Mouse (Mus musculus) inflammation-experienced regulatory T-cells (primary cell): ENCODE measurements around the gene Olfr452. TPM values are rescaled to one million over a fixed set of nuclear protein-coding genes. Genes with fewer than 3 reads are reported as not detected.

Source experiments
- polyA plus RNA-seq, 2 experiments: library from polyadenylated mRNA; unstranded; fragments of 100-300 nt; shearing (Covaris generic); gene quantifications; one replicate each; pipeline ENCODE4 v1.2.1; 2017

Olfr452 gene
- not detected for polyA plus RNA-seq

DNA sequence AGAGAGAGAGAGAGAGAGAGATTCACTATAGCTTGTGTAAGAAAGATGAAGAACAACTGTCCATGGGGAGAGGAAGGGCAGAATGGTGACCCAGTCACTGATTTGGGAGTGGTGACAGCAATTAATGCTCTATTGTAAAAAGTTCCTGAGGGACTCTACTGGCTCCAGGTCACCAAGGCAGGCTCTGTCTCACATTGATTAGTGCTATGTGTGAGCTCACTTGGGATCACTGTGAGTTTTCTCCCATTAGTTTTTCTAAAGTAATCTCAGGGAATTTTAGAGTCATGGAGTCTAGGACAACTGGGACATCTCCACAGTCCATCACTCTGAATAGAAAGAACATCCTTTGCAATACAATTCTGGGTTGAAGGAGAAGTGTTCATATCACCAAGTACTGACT is at the start of gene Olfr452:
TSS of gene Olfr452 (plus strand) at position 301 of the 400 bp plus-strand sequence.

GRCm38 (mm10) chr6:42739071-42739470 is 45.8 kb upstream of the Olfr452 start, which contains the start of gene Olfr453:
TSS of gene Olfr453 (plus strand) at chr6:42739371.

GRCm38 (mm10) chr6:42756104-42756503 is 28.8 kb upstream of the Olfr452 start, which contains the start of gene Olfr38:
TSS of gene Olfr38 (plus strand) at chr6:42756404.

GRCm38 (mm10) chr6:42811639-42812038 is 26.7 kb downstream of the Olfr452 start, which contains the start of gene Olfr450:
TSS of gene Olfr450 (plus strand) at chr6:42811939.

GRCm38 (mm10) chr6:42834084-42834483 is 49.2 kb downstream of the Olfr452 start, which contains the start of gene Olfr449:
TSS of gene Olfr449 (plus strand) at chr6:42834384.

Other genes starting within 250 kb of the Olfr452 start
- under 1 TPM in 1 of 2 experiments, not detected in 1; 0.12 TPM for gene Olfr455, start 237.5 kb upstream of the Olfr452 start, polyA plus RNA-seq
- gene Tcaf3, start 187.4 kb upstream of the Olfr452 start, polyA plus RNA-seq, result 1 to 10 TPM in 1 of 2 experiments, under 1 TPM in 1; 0.13 to 2.0 TPM
- gene Tcaf2, start 139.8 kb upstream of the Olfr452 start, polyA plus RNA-seq, result under 1 TPM; 0.11 to 0.31 TPM
- gene Tcaf1, start 75.0 kb upstream of the Olfr452 start, polyA plus RNA-seq, result under 1 TPM; 0.31 to 0.76 TPM
- gene Olfr453, start 45.7 kb upstream of the Olfr452 start, polyA plus RNA-seq, result under 1 TPM in 1 of 2 experiments, not detected in 1; 0.64 TPM
- under 1 TPM in 1 of 2 experiments, not detected in 1; 0.78 TPM for gene Olfr38, start 28.7 kb upstream of the Olfr452 start, polyA plus RNA-seq
- gene Olfr450, start 26.8 kb downstream of the Olfr452 start, polyA plus RNA-seq, result not detected
- gene Olfr449, start 49.3 kb downstream of the Olfr452 start, polyA plus RNA-seq, result under 1 TPM in 1 of 2 experiments, not detected in 1; 0.19 TPM
- gene Olfr448, start 105.3 kb downstream of the Olfr452 start, polyA plus RNA-seq, result not detected
- gene Olfr447, start 123.8 kb downstream of the Olfr452 start, polyA plus RNA-seq, result not detected
- gene Olfr446, start 136.3 kb downstream of the Olfr452 start, polyA plus RNA-seq, result under 1 TPM; 0.08 to 0.71 TPM
- gene Olfr444, start 164.0 kb downstream of the Olfr452 start, polyA plus RNA-seq, result not detected